Mouse (Mus musculus): ENCODE results near the gene Snrpd3. TPM values are rescaled to one million over a fixed set of nuclear protein-coding genes. Genes with fewer than 3 reads are reported as not detected.
"Not testable (repeated sequence)": the region's sequence is repeated elsewhere in the genome, so short reads cannot be mapped to it uniquely, and the experiment has no call there.

The Snrpd3 gene
- polyA plus RNA-seq, 1 experiment = 195 TPM

DNA sequence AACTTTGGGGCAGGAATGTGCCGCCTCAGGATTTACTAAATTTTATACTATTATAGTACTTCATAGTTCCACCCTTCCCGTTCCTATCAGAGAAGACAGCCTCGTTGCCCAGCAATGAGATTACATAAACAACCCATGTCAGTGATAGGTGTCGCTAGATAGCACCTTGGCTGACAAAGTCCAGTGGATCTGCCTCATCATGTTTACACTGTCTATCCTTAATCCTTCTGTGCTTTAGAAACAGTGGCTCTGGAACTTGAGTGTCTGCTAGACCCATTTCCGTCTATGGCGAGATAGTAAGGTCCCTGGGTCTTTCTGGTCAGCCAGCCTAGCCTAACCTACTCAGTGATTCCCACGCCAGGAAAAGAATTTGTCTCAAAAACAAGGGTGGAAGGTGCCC is 17.0 kb upstream of the Snrpd3 start:
- no peak for TF ChIP-seq E2F4 (IDR thresholded peaks at IDR 0.05; ENCODE audit: insufficient read depth)
- Histone ChIP-seq H3K4me2 (ENCODE audit: low read depth) (no peak overlapping the region), H3K4me3 (no peak overlapping the region), H3K27me3 (ENCODE audit: control insufficient read depth, insufficient read depth, insufficient read length) (no peaks in the 10 kb centered on the region), H3K36me3 (ENCODE audit: control insufficient read depth, insufficient read depth) (peaks cover 6% of the 10 kb centered on the region), H3K79me2 (ENCODE audit: control insufficient read depth, insufficient read depth) (no peaks in the 10 kb centered on the region), H3ac (ENCODE audit: control insufficient read depth, insufficient read length) (no peak overlapping the region)

DNA sequence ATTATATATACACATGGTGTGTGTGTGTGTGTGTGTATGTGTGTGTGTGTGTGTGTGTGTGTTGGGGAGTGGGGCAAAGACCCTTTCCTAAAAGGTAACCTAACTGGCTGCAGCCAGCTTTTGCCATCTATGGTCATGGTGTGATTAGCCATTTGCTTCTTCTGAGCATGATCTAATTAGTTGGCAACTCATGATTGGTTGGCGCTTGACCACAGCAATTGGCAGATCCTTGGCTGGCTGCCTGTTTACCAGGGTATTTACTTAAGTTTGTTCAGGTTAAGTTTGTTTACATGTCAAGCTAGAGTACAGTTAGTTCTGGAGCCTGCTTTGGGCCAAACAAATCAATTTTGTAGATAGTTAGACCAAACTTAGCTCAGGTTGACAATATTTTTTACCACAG is 15.7 kb upstream of the Snrpd3 start:
- Histone ChIP-seq H3K27me3 (ENCODE audit: control insufficient read depth, insufficient read depth, insufficient read length) (no peaks in the 10 kb centered on the region), H3K36me3 (ENCODE audit: control insufficient read depth, insufficient read depth) (peaks cover 6% of the 10 kb centered on the region), H3ac (ENCODE audit: control insufficient read depth, insufficient read length) (no peak overlapping the region), H3K4me3 (no peak overlapping the region), H3K79me2 (ENCODE audit: control insufficient read depth, insufficient read depth) (no peaks in the 10 kb centered on the region), H3K4me2 (ENCODE audit: low read depth) (no peak overlapping the region)
- no peak for TF ChIP-seq TCF12 (IDR thresholded peaks at IDR 0.05; ENCODE audit: insufficient read depth, poor library complexity, severe bottlenecking)

DNA sequence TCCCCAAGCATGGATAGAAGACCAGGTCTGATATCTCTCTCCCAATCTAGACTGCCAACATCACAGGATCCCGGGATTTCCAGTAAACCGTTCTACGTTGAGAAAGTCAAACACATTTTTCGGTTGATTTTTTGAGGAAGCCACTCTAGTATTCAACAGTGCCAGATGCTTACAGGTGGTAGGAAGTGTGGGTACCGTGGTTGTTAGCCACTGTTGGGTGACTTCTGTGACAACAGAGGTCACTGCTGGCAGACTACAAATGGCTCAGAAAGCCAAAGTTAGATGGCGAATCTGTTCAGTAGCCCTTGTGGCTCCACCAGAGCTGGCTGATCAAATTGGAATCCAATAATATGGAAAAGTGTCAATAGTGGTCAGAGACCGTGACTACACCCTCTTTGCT is 13.7 kb upstream of the Snrpd3 start:
- Histone ChIP-seq H3K4me3 (no peak overlapping the region), H3ac (ENCODE audit: control insufficient read depth, insufficient read length) (no peak overlapping the region), H3K79me2 (ENCODE audit: control insufficient read depth, insufficient read depth) (no peaks in the 10 kb centered on the region), H3K36me3 (ENCODE audit: control insufficient read depth, insufficient read depth) (peaks cover 6% of the 10 kb centered on the region), H3K27me3 (ENCODE audit: control insufficient read depth, insufficient read depth, insufficient read length) (no peaks in the 10 kb centered on the region), H3K4me2 (ENCODE audit: low read depth) (no peak overlapping the region)
- no peak for TF ChIP-seq MAX (IDR thresholded peaks at IDR 0.05; ENCODE audit: low read depth)
- TF ChIP-seq MYOG (IDR thresholded peaks at IDR 0.05; ENCODE audit: control insufficient read depth in 1 of 3, insufficient read depth in 1 of 3, insufficient read length in 2 of 3, low read depth in 2 of 3) = no peak
- TF ChIP-seq USF1 (IDR thresholded peaks at IDR 0.05; ENCODE audit: low read depth) = no peak
- TF ChIP-seq E2F4 (IDR thresholded peaks at IDR 0.05; ENCODE audit: insufficient read depth) = no peak
- no peak for TF ChIP-seq REST (IDR thresholded peaks at IDR 0.05; ENCODE audit: insufficient read depth, insufficient read length)
- no peak for TF ChIP-seq MYOD1 (IDR thresholded peaks at IDR 0.05; ENCODE audit: control insufficient read depth in 1 of 3, insufficient read length in 2 of 3, low read depth in 2 of 3)
- no peak for TF ChIP-seq TCF3 (IDR thresholded peaks at IDR 0.05; ENCODE audit: insufficient read length, low read depth)
- no peak for TF ChIP-seq POLR2AphosphoS2 (IDR thresholded peaks at IDR 0.05; ENCODE audit: insufficient read length, low read depth)
- no peak for TF ChIP-seq TCF12 (IDR thresholded peaks at IDR 0.05; ENCODE audit: insufficient read depth, poor library complexity, severe bottlenecking)
- no peak for TF ChIP-seq SRF (IDR thresholded peaks at IDR 0.05; ENCODE audit: control insufficient read depth, insufficient read length, low read depth)
- TF ChIP-seq CEBPB (IDR thresholded peaks at IDR 0.05; ENCODE audit: insufficient read depth, poor library complexity, severe bottlenecking) = no peak
- TF ChIP-seq POLR2A (IDR thresholded peaks at IDR 0.05; ENCODE audit: insufficient read length, low read depth) = no peak

DNA sequence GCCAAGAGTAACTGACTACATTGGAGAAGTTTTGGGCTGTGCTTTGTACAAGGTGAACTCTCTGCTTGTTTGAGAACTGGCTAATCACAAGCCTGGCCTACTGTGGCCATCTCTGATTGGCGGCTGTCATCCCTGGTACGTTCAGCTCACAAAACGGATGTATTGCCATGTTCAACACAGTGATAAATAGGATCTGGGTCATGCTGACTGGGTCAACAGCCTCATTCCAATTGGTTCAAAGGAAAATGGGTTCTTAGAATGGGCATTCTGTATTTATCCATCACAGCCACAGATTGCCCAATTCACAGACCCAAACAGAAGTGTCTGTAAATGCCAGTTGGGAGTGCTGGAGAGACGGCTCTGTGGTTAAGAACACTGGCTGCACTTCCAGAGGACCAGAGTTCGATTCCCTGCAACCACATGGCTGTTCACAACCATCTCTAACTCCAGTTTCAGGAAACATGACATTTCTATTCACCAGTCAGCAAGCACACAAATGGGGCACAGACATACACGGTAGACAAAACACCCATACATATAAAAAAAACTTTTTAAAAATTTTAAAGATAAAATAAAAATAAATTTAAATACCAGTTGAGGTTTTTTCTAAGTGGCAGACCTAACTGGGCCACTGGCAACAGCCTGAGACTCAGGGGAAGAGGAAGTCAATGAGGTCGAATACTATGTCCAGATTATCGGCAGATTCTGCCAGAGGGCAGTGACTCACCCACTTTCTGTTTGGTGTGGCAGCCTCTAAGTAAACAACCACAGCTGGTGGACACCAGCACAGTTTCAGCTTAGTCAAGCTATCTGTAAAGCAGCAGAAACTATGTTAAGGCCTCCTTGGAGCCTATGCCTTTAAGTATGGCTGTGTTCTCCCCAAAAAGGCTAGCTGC is 12.9 kb upstream of the Snrpd3 start:
- Histone ChIP-seq H3K4me2 (ENCODE audit: low read depth) (peak overlapping the region; percentile 42), H3K79me2 (ENCODE audit: control insufficient read depth, insufficient read depth) (no peaks in the 10 kb centered on the region), H3K36me3 (ENCODE audit: control insufficient read depth, insufficient read depth) (peaks cover 6% of the 10 kb centered on the region), H3ac (ENCODE audit: control insufficient read depth, insufficient read length) (no peak overlapping the region), H3K4me3 (no peak overlapping the region), H3K27me3 (ENCODE audit: control insufficient read depth, insufficient read depth, insufficient read length) (no peaks in the 10 kb centered on the region)
- TF ChIP-seq MYOG (IDR thresholded peaks at IDR 0.05; ENCODE audit: control insufficient read depth in 1 of 3, insufficient read depth in 1 of 3, insufficient read length in 2 of 3, low read depth in 2 of 3) = peak in 1 of 3 experiments; percentile 18
- no peak for TF ChIP-seq POLR2AphosphoS2 (IDR thresholded peaks at IDR 0.05; ENCODE audit: insufficient read length, low read depth)
- no peak for TF ChIP-seq MAX (IDR thresholded peaks at IDR 0.05; ENCODE audit: low read depth)
- peak in 1 of 3 experiments; percentile 39 for TF ChIP-seq MYOD1 (IDR thresholded peaks at IDR 0.05; ENCODE audit: control insufficient read depth in 1 of 3, insufficient read length in 2 of 3, low read depth in 2 of 3)

DNA sequence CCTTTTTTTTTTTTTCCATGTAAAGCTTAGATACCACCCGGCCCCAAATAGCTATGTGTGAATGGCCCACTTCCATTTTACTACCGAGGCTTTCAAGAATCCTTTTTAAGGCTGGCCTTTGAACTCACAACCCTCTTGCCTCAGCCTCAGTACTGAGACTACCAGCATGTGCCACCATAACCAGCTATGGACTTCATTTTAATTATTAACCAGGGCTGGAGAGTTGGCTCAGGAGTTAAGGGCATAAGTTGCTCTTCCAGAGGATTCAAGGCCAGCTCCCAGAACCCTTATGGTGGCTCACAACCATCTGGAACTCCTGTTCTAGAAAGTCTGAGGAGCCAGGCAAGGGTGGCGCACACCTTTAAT is 12.2 kb upstream of the Snrpd3 start:
- Histone ChIP-seq H3ac (ENCODE audit: control insufficient read depth, insufficient read length) (no peak overlapping the region), H3K4me3 (no peak overlapping the region), H3K79me2 (ENCODE audit: control insufficient read depth, insufficient read depth) (no peaks in the 10 kb centered on the region), H3K36me3 (ENCODE audit: control insufficient read depth, insufficient read depth) (peaks cover 9% of the 10 kb centered on the region), H3K27me3 (ENCODE audit: control insufficient read depth, insufficient read depth, insufficient read length) (no peaks in the 10 kb centered on the region), H3K4me2 (ENCODE audit: low read depth) (peak overlapping the region; percentile 42)
- TF ChIP-seq USF1 (IDR thresholded peaks at IDR 0.05; ENCODE audit: low read depth) (no peak), TCF12 (IDR thresholded peaks at IDR 0.05; ENCODE audit: insufficient read depth, poor library complexity, severe bottlenecking) (no peak)

DNA sequence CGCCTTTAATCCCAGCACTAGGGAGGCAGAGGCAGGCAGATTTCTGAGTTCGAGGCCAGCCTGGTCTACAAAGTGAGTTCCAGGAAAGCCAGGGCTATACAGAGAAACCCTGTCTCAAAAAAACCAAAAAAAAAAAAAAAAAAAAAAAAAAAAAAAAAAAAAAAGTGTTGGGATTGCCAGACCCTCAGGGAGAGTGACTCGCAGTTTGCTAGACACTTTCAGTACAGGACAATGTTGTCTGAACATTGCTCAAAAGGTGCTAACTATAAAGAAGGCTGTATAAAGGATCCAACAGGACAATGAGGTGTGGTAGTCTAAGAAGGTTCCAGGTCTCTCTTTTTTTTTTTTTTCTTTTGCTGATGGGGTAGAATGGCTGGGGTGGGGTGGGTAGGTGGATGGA is 11.4 kb upstream of the Snrpd3 start:
- H3K4me2 ChIP-seq (ENCODE audit: low read depth); H3K4me3 ChIP-seq; H3K79me2 ChIP-seq (ENCODE audit: control insufficient read depth, insufficient read depth); H3ac ChIP-seq (ENCODE audit: control insufficient read depth, insufficient read length); H3K27me3 ChIP-seq (ENCODE audit: control insufficient read depth, insufficient read depth, insufficient read length); H3K36me3 ChIP-seq (ENCODE audit: control insufficient read depth, insufficient read depth): not testable (repeated sequence)

Measured in myocyte (in vitro differentiated cells).